Mouse (Mus musculus) yolk sac, embryonic 10.5 days (tissue): ENCODE data around the gene Rnf217.
A peak's percentile ranks its signal among the peaks of the same experiment; 100 is the strongest.

Experiments used
- DNase-seq: peaks from one replicate; pipeline ENCODE4 v3.0.0-alpha.2; 2017; ENCODE audit warnings: low spot score

The Rnf217 gene

GRCm38 (mm10) chr10:31609066-31609961, at the start of gene Rnf217:
Gene Rnf217 (minus strand): TSS chr10:31609184.
- peak; percentile 82 for DNase-seq

- DNase-seq: no peak
Observed at GRCm38 (mm10) chr10:31647270-31647669, 38.3 kb upstream of the Rnf217 start.

DNA sequence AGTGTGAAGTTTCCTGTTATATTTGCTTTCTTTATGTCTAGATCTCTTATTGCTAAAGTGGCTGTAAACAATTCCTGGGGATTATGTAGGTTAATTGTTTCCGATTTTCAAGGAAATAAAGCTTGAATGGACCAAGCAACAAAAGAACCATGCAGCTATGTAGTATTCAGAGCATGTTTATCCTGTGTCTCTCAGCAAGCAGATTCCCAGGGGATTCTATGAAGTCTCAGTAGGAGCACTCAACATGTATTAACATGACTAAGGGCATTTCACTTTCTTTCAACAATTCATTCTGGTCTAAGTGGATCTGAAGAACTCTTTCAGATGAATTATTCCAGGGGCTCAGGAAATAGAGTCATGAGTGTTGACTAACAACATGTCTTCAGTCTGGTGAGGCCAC, 37.1 kb upstream of the Rnf217 start:
- no peak for DNase-seq

- DNase-seq: no peak
Observed at GRCm38 (mm10) chr10:31635098-31635497, 26.1 kb upstream of the Rnf217 start.

GRCm38 (mm10) chr10:31632005-31632404, 23.0 kb upstream of the Rnf217 start:
- no peak for DNase-seq

DNA sequence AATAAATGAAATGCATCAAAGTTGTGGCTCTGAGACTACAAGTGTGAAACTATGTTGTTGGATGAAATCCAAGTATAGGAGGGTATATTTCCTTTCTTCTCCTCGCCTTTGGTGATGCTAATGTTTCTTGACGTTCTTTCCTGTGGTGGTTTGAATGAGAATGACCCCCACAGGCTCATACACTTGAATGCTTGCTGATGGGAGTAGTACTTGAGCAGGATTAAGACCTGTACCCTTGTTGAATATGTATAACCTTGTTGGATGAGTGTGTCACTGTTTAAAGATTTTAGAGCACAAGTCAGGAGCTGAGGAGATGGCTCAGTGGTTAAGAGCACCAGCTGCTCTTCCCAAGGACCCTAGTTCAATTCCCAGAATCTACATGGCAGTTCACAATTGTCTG, 6.4 kb upstream of the Rnf217 start:
- DNase-seq: no peak

GRCm38 (mm10) chr10:31614111-31614510, 5.1 kb upstream of the Rnf217 start:
- DNase-seq: no peak

- peak; percentile 36 for DNase-seq
Observed at GRCm38 (mm10) chr10:31608441-31609065, 431 bp downstream of the Rnf217 start.

GRCm38 (mm10) chr10:31606981-31607867, 1.8 kb downstream of the Rnf217 start:
- peak; percentile 37 for DNase-seq

- DNase-seq: no peak
Observed at GRCm38 (mm10) chr10:31603855-31604254, 5.1 kb downstream of the Rnf217 start.

GRCm38 (mm10) chr10:31600116-31600515, 8.9 kb downstream of the Rnf217 start:
- no peak for DNase-seq

- no peak for DNase-seq
Observed at GRCm38 (mm10) chr10:31597886-31598285, 11.1 kb downstream of the Rnf217 start.

GRCm38 (mm10) chr10:31596804-31597203, 12.2 kb downstream of the Rnf217 start:
- no peak for DNase-seq

- DNase-seq: no peak
Observed at GRCm38 (mm10) chr10:31595326-31595725, 13.7 kb downstream of the Rnf217 start.

DNA sequence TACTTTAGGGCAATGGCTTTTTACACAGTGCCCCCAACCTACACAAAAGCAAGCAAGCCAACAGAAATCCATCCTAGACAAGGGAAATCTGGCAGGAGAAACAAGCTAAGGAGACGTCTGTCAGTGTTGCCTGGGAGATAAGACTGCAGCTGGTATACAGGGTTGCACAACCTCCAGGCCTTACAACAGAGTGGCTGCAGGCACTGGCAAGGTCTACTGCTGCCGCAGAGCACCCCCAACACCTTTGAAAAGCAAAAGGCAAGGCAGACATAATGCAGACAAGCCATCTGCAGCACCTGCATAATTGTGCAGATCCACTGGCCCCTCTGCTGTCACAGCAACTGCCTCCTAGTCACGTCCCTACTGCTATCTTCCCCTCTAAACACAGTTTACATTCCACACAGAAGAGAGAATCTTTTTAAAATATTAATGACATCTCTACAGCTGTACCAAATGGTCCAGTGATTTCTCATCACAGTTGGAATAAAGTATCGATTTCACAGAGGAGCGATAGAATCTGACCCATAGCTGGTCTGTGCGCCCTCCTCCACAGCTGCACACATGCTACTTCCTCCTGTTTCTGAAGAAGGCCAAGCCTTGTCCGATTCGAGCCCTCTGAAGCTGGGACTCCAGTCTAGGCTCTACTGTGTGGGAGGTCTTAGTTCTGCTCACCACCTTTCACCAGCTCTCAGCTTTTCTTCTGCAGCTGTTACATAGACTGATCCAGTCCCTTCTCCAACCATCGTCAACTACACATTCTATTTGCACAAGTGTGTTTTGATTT, 16.1 kb downstream of the Rnf217 start:
- peak; percentile 21 for DNase-seq

DNA sequence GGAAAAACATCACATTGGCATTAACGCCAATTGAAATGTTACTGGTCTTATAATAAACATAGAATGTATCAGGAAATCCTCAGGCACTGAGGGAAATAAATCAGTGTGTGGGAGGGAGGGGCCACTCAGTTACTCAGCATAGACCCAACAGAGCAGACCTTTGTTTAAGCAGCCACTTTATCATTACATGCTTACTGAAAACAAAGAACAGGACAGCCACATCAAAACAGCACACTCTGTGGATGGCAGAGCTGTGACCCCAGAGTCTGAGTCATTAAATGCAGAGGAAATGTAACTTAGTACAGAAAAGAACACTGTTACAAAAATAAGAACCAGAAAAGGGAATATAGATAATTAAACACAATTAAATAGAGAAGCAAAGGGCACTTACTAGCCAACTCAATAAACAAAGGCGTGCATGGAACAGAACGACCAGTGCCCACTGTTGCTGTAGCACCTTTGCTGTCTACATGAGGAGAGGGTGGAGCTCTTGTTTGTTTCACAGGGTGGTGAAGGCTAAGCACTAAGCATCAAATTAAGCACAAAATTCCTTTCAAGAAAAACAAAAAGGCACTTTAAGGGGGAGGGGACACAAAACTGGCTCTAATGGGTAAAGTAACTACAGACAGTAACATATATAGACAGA, 16.8 kb downstream of the Rnf217 start:
- no peak for DNase-seq

GRCm38 (mm10) chr10:31580722-31581121, 28.3 kb downstream of the Rnf217 start:
- DNase-seq: no peak

- DNase-seq: no peak
Observed at GRCm38 (mm10) chr10:31580073-31580472, 28.9 kb downstream of the Rnf217 start.

- no peak for DNase-seq
Observed at GRCm38 (mm10) chr10:31573267-31573666, 35.7 kb downstream of the Rnf217 start.

- no peak for DNase-seq
Observed at GRCm38 (mm10) chr10:31557311-31557710, 51.7 kb downstream of the Rnf217 start.

- no peak for DNase-seq
Observed at GRCm38 (mm10) chr10:31555433-31555960, 53.5 kb downstream of the Rnf217 start.
